Mouse (Mus musculus): Measurements from ENCODE around the gene Nkd1.

Gene Nkd1

GRCm38 (mm10) chr8:88520985-88521527 is at the start of gene Nkd1:
Nkd1 (plus strand) TSS chr8:88521354.
- peak; percentile 79 for DNase-seq

DNA sequence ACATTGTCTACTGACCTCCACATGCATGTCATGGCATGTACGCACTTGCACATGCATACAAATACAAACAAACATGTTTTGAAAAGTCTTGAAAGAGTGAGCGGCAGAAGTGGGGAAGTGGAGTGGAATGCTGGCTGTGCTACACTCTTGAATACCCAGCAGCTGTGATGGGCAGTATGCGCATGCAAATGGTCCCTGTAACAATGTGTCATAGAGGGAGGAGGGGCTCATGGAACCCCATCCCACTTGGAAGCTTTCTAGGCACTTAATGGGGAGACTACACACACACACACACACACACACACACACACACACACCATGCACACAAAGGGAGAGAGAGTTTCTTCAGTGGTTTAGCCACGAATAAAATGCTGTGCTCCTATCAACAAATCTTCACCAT is 39.9 kb upstream of the Nkd1 start:
- no peak for DNase-seq

GRCm38 (mm10) chr8:88488391-88488829 is 32.7 kb upstream of the Nkd1 start:
- no peak for DNase-seq

GRCm38 (mm10) chr8:88494076-88494475 is 27.1 kb upstream of the Nkd1 start:
- no peak for DNase-seq

DNA sequence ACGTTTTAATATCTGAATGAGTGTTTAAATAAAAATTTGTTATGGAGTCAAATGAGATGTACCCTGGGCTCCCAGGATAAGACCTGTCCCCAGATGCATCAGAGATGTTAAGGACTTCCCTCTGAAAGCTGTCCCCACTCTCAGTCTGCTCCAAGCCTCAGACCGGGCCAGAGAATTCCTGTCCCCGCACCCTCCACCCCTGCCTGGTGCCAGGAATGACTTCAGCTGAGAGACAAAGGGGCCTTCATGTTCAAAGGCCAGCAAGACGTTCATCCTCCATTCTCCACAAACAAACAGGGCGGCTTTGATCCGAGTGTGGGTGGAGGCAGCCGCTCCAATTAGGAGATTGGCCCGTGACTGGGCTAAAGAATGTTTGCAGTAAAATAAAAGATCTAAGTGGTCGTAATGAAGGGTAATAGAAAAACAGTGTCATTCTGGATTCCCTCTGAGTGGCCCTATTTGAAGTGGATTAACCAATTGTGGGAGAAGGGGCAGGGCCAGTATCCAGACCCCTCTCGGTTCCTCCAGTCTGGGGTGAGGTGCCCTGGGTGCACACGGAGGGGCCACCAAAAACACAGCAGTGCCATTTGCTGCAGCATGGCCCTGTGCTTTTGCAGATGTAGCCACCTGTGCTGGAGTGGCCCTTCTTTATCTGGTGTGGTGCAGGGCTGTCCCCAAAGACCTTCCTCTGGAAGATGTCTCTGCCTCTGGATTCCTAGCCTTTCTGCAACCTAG is 25.9 kb upstream of the Nkd1 start:
- DNase-seq = peak; percentile 31

DNA sequence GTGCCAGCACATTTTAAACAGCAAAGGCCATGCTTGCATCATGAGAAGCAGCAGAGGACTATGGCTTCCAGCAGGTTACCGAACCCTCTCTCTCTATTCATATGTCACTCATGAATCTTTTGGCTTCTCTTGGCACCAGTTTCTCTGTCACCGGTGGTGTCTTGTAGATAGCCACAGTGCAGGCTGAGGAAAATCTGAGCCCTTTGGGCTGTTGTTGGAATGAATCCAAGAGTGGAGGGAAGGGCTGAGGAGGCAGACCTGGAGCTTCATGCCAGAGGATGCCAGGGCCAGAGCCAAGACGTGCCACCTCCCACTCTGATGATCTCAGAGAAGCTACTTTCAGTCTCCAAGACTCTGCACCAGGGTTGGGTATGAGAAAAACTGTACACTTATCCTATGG is 19.0 kb upstream of the Nkd1 start:
- DNase-seq = no peak

DNA sequence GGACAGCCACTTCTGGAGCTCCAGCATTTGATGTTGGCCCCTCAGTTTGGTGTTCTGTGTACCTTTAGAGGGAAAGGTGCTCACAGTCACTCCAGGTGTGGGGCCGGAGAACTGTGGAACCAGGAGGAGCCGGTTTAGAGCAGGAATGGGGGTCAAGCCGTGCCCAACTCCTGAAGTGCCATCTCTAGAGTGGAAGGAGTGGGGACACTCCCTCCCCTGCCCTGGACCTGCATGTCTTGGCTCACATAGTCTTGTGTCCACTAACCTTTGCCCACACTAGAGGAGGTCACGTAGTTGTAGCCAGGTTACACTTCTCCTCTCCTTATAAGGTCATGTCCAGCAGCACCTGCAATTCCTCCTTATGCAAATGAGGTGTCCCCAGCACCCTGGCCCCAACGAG is 14.2 kb upstream of the Nkd1 start:
- no peak for DNase-seq

DNA sequence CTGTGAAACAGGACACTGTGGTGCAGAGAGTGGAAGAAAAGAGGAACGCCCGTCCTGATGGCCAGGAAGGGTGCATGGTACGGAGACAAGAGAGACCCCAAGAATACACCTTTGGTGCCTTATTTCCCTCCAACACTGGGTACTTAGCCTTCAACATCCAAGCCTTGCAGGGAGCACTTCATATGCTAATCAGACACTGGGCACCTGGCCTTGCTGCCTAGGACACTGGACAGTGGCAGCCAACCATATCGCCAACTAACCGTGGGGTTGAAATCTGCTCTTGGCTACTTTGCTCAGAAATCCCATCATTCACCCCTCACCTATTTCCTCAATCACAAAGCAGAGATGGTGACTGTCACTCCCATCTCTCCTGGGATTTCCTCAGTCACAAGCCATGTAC is 10.1 kb upstream of the Nkd1 start:
- no peak for DNase-seq

DNA sequence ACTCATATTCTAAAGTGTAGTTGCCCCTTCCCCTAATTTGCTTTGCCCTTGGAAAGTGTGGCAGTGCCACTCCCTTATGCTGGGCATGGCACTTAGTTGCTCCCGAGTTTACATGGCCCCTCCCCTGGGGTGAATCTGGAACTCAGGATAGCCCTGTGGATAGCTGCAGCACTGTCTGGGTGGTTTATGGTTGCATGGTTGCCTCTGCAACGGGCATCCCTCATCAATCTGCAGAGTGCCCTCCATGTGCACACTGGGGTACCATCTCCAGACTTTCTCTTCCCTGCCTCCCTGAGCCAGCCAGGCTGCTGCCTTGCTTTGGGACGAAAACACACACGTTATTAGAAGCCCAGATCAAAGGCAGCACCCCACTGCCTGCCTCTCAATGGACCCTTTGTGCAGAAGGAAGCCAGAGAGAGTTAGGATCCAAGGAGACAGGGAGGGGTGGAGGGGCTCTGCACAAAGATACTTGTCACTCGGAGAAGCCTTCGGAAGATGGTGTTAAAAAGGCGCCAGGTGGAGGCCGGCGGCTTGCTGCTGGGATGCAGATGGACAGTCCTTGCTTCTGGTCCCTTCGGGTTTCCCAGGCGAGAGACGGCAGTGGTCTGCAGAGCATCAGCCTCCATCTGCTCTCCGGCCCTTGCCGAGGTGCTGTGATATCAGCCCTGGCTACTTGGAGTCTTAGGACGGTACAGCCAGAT is 8.9 kb upstream of the Nkd1 start:
- peak; percentile 70 for DNase-seq

GRCm38 (mm10) chr8:88518047-88518446 is 3.1 kb upstream of the Nkd1 start:
- DNase-seq = no peak

GRCm38 (mm10) chr8:88520381-88520780 is 773 bp upstream of the Nkd1 start:
- peak; percentile 55 for DNase-seq

GRCm38 (mm10) chr8:88521541-88522414 is 624 bp downstream of the Nkd1 start:
- DNase-seq = peak; percentile 52

DNA sequence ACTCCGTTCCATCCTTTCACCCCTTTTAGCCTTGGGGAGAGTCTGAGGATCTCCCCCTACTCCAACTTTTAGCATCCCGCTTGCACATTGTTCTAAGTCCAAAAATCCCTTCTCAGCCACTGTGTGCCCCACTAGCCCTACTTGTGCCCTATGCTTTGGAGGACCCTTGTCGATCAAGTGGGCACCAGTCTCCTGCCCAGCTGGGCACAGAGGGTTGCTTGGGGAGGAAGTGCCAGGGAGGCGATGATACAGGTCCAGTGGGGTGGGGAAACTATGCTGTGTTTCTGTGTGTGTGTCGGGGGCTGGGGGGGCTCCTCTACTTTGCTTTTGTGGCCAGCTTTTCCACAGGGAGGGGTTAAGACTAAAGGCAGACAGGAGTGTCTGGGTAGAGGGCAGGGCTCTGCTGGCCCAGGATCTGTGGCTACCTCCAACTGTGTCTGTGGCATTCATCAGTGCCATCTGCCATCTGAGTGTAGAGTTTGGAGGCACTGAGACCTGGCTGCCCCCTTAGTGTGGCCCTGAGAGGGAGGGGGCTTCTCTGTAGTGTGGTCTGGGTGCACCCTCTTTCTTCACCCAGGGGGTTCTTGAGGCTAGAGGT is 1.4 kb downstream of the Nkd1 start:
- peak; percentile 59 for DNase-seq

DNA sequence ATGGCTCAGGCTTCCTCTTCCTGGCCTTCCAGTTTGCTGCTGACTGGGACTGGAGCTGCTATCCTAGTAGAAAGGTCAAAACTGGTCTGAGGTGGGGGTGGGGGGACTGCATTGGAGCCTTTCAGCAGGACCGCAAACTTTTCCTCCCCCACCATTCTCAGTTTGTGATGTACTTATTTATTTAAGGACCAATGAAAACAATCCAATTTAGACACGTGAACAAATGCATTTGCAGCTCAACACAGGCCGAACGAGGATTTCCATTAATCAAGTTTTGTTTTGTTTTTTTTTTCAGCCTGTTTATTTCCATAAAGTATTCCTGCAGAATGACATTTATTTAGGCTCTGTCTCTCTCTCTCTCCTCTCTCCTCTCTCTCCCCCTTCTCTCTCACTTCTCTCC is 2.5 kb downstream of the Nkd1 start:
- no peak for DNase-seq

GRCm38 (mm10) chr8:88524132-88524531 is 3.0 kb downstream of the Nkd1 start:
- DNase-seq = no peak

GRCm38 (mm10) chr8:88524851-88525250 is 3.7 kb downstream of the Nkd1 start:
- no peak for DNase-seq

- no peak for DNase-seq
These were observed 5.1 kb downstream of the Nkd1 start for GRCm38 (mm10) chr8:88526296-88526695.

DNA sequence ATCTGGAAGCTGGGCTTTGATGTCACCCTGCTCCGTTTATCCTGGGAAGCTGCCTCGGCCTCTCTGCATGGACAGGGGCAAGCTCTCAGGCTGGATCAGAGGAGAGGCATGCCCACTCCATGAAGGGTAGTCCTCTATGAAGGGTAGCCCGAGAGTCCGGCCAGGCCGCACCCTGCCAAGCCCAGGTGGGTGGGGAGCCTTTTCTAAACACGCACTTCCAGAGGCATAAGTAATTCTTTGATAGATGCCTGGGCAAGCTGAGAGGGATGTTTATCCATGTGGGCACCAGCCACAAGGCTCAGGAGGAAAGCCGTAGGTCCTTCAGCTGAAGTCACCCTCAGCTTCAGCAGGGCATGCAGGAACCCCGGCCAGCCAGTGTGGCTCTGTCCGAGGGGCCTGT is 7.0 kb downstream of the Nkd1 start:
- no peak for DNase-seq

GRCm38 (mm10) chr8:88529798-88530197 is 8.6 kb downstream of the Nkd1 start:
- DNase-seq = no peak

- no peak for DNase-seq
These were observed 15.9 kb downstream of the Nkd1 start for GRCm38 (mm10) chr8:88537081-88537480.

GRCm38 (mm10) chr8:88537998-88538975 is 17.1 kb downstream of the Nkd1 start:
- DNase-seq = no peak

DNA sequence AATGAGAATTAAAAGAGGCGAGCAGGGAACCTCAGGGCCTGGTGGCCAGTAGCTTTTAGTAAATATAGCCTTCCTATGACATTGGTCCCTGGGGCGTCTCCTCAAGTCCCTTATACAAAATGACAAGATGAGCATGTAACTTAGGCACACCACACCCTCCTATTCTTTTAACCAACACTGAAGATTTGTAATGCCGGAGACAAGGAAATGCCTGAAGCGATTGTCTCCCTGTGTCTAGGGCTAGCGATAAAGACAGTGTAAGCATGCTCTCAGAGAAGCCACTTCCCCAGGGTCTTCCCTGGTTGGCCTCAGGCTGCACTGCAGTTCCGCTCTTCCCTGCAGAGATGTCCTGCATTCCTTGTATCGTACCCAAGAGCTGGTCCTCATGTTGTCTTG is 17.8 kb downstream of the Nkd1 start:
- no peak for DNase-seq

All from cerebellum, adult 9-11 months (tissue).